Mouse (Mus musculus): ENCODE measurements around the gene Tamm41. TPM values are rescaled to one million over a fixed set of nuclear protein-coding genes. Genes with fewer than 3 reads are reported as not detected.

The Tamm41 gene
- polyA plus RNA-seq, 1 experiment from 2014 or later = 56.5 TPM

- no peaks in the 10 kb centered on the region for H3K9me3 ChIP-seq (ENCODE audit: control insufficient read depth, low read depth, low read length)
These were observed 4.9 kb upstream of the Tamm41 start for GRCm38 (mm10) chr6:115042609-115043008.

DNA sequence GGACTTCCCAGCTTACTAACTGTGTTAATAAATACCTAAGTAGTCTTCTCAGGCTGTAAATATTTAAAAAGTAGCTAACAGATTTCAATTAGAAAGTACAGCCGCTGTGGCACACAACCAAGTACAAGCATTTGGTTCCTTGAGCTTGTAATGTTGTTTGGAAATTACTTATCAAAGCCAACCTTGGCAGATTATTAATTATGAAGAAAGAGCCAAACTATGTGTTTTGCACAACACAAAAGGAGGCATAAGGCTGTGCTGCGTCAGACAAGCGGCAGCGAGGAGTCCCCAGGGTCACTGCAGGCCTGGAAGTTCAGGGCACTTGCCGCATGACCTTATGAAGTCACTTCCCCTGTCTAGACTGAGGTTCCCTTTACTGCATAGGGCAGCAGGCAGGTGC, 4.2 kb downstream of the Tamm41 start:
- Histone ChIP-seq H3K36me3 (ENCODE audit: control insufficient read depth, insufficient read depth, low read length) (peaks cover 27% of the 10 kb centered on the region), H3K27ac (ENCODE audit: low read length) (no peak overlapping the region), H3K27me3 (ENCODE audit: control insufficient read depth, insufficient read depth, low read length) (no peaks in the 10 kb centered on the region), H3K9ac (replicated peaks; ENCODE audit: low read depth, low read length) (no peak overlapping the region), H3K4me2 (replicated peaks; ENCODE audit: low read depth, low read length) (no peak overlapping the region), H3K4me3 (ENCODE audit: low read depth, low read length) (no peak overlapping the region), H3K4me1 (ENCODE audit: control insufficient read depth, insufficient read depth, low read length) (0 out of 2 replicates have a peak, but pooled peaks cover 3% of the 10 kb centered on the region), H3K9me3 (ENCODE audit: control insufficient read depth, low read depth, low read length) (no peaks in the 10 kb centered on the region)
- no peak for ATAC-seq (ENCODE audit: insufficient number of reproducible peaks, insufficient read depth, low FRiP score, low read depth)
- 94% methylated on average over 5 of the region's 5 CpGs for WGBS

More at GRCm38 (mm10) chr6:115042609-115043008, 4.9 kb upstream of the Tamm41 start:
- H3K27ac ChIP-seq (ENCODE audit: low read length) = no peak overlapping the region
- H3K9ac ChIP-seq (replicated peaks; ENCODE audit: low read depth, low read length) = no peak overlapping the region
- no peaks in the 10 kb centered on the region for H3K4me1 ChIP-seq (ENCODE audit: control insufficient read depth, insufficient read depth, low read length)
- no peak overlapping the region for H3K4me3 ChIP-seq (ENCODE audit: low read depth, low read length)
- no peaks in the 10 kb centered on the region for H3K27me3 ChIP-seq (ENCODE audit: control insufficient read depth, insufficient read depth, low read length)
- no peak overlapping the region for H3K4me2 ChIP-seq (replicated peaks; ENCODE audit: low read depth, low read length)
- no peak for ATAC-seq (ENCODE audit: insufficient number of reproducible peaks, insufficient read depth, low FRiP score, low read depth)
- H3K36me3 ChIP-seq (ENCODE audit: control insufficient read depth, insufficient read depth, low read length) = no peaks in the 10 kb centered on the region
- WGBS = 20% methylated on average over 10 of the region's 10 CpGs

DNA sequence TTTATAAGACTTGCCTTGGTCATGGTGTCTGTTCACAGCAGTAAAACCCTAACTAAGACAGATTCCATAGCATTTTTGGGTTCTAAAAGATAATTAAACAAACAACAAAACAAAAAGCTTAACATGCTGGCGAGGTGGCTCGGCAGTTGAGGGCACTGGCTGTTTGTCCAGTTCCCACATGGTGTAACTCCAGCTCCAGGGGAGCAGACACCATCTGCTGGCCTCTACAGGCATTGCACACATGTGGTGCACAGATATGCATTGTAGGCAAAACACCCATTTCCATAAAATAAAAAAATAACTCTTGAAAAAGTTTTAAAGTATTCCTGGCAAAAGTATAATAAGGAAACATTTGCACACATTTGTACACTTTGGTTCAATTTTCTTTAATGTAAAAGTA, 7.6 kb downstream of the Tamm41 start:
- ATAC-seq (ENCODE audit: insufficient number of reproducible peaks, insufficient read depth, low FRiP score, low read depth) = no peak
- Histone ChIP-seq H3K36me3 (ENCODE audit: control insufficient read depth, insufficient read depth, low read length) (peaks cover 30% of the 10 kb centered on the region), H3K9ac (replicated peaks; ENCODE audit: low read depth, low read length) (no peak overlapping the region), H3K27ac (ENCODE audit: low read length) (no peak overlapping the region), H3K4me3 (ENCODE audit: low read depth, low read length) (no peak overlapping the region), H3K4me2 (replicated peaks; ENCODE audit: low read depth, low read length) (no peak overlapping the region), H3K4me1 (ENCODE audit: control insufficient read depth, insufficient read depth, low read length) (no peaks in the 10 kb centered on the region), H3K9me3 (ENCODE audit: control insufficient read depth, low read depth, low read length) (no peaks in the 10 kb centered on the region), H3K27me3 (ENCODE audit: control insufficient read depth, insufficient read depth, low read length) (no peaks in the 10 kb centered on the region)
- WGBS = 84% methylated on average over 2 of the region's 2 CpGs

- H3K27ac ChIP-seq (ENCODE audit: low read length) = no peak overlapping the region
- no peak overlapping the region for H3K9ac ChIP-seq (replicated peaks; ENCODE audit: low read depth, low read length)
- H3K9me3 ChIP-seq (ENCODE audit: control insufficient read depth, low read depth, low read length) = no peaks in the 10 kb centered on the region
- H3K4me3 ChIP-seq (ENCODE audit: low read depth, low read length) = no peak overlapping the region
- ATAC-seq (ENCODE audit: insufficient number of reproducible peaks, insufficient read depth, low FRiP score, low read depth) = no peak
- no peaks in the 10 kb centered on the region for H3K27me3 ChIP-seq (ENCODE audit: control insufficient read depth, insufficient read depth, low read length)
- no peak overlapping the region for H3K4me2 ChIP-seq (replicated peaks; ENCODE audit: low read depth, low read length)
- 74% methylated on average over 2 of the region's 2 CpGs for WGBS
- no peaks in the 10 kb centered on the region for H3K4me1 ChIP-seq (ENCODE audit: control insufficient read depth, insufficient read depth, low read length)
- H3K36me3 ChIP-seq (ENCODE audit: control insufficient read depth, insufficient read depth, low read length) = peaks cover 38% of the 10 kb centered on the region
These were observed 8.4 kb downstream of the Tamm41 start for GRCm38 (mm10) chr6:115029248-115029647.

DNA sequence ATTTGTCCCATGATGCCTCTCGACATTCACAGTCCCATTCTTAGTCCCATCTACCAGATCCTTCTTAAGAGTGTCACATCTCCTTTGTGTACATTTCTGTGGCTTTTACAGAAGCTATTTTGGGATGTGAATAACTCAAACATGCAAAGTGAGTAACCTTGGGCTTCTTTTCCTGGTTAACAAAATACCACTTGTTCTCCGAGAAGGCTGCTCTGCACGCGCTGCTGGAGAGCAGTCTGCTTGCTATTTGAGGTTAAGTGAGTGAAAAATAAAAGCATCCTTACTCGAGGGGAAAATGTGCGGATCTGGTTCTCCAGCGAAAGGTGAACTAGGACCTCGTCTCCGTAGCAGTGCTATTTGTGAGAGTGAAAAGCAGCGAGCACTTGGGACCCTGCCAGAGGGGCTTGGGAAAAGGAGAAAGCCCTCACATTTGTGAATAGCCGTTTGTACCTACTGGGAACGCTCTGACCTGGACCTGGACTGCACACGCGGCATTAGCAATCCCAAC, 10.1 kb downstream of the Tamm41 start:
- no peaks in the 10 kb centered on the region for H3K4me1 ChIP-seq (ENCODE audit: control insufficient read depth, insufficient read depth, low read length)
- no peak overlapping the region for H3K9ac ChIP-seq (replicated peaks; ENCODE audit: low read depth, low read length)
- ATAC-seq (ENCODE audit: insufficient number of reproducible peaks, insufficient read depth, low FRiP score, low read depth) = no peak
- peaks cover 34% of the 10 kb centered on the region for H3K36me3 ChIP-seq (ENCODE audit: control insufficient read depth, insufficient read depth, low read length)
- H3K4me2 ChIP-seq (replicated peaks; ENCODE audit: low read depth, low read length) = no peak overlapping the region
- H3K9me3 ChIP-seq (ENCODE audit: control insufficient read depth, low read depth, low read length) = no peaks in the 10 kb centered on the region
- H3K4me3 ChIP-seq (ENCODE audit: low read depth, low read length) = no peak overlapping the region
- WGBS = 88% methylated on average over 14 of the region's 14 CpGs
- no peak overlapping the region for H3K27ac ChIP-seq (ENCODE audit: low read length)
- H3K27me3 ChIP-seq (ENCODE audit: control insufficient read depth, insufficient read depth, low read length) = no peaks in the 10 kb centered on the region

DNA sequence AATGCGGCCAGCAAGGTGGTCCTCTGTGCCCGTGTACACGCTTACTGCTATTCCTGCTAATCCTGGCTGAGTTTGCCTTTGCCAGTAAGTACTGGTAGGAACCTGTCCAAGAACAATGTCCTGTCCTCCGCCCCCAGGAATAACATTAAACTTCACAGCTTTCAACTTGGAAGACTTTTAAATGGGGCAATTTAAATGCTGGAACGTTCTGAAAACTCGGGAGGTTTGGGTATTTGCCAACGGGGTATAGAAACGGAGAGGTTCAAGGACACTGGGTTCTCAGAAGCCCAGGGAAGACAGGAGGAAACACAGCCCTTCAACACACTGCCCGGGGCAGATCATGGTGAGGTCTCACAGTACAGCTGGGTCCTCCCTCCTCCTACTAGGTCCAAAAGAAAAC, 14.8 kb downstream of the Tamm41 start:
- H3K4me3 ChIP-seq (ENCODE audit: low read depth, low read length) = no peak overlapping the region
- no peaks in the 10 kb centered on the region for H3K9me3 ChIP-seq (ENCODE audit: control insufficient read depth, low read depth, low read length)
- no peak overlapping the region for H3K27ac ChIP-seq (ENCODE audit: low read length)
- H3K36me3 ChIP-seq (ENCODE audit: control insufficient read depth, insufficient read depth, low read length) = peaks cover 21% of the 10 kb centered on the region
- ATAC-seq (ENCODE audit: insufficient number of reproducible peaks, insufficient read depth, low FRiP score, low read depth) = no peak
- H3K9ac ChIP-seq (replicated peaks; ENCODE audit: low read depth, low read length) = no peak overlapping the region
- no peaks in the 10 kb centered on the region for H3K4me1 ChIP-seq (ENCODE audit: control insufficient read depth, insufficient read depth, low read length)
- H3K4me2 ChIP-seq (replicated peaks; ENCODE audit: low read depth, low read length) = no peak overlapping the region
- H3K27me3 ChIP-seq (ENCODE audit: control insufficient read depth, insufficient read depth, low read length) = no peaks in the 10 kb centered on the region
- 90% methylated on average over 9 of the region's 9 CpGs for WGBS

- Histone ChIP-seq H3K9ac (replicated peaks; ENCODE audit: low read depth, low read length) (no peak overlapping the region), H3K4me1 (ENCODE audit: control insufficient read depth, insufficient read depth, low read length) (no peaks in the 10 kb centered on the region), H3K4me3 (ENCODE audit: low read depth, low read length) (no peak overlapping the region), H3K27ac (ENCODE audit: low read length) (no peak overlapping the region), H3K9me3 (ENCODE audit: control insufficient read depth, low read depth, low read length) (no peaks in the 10 kb centered on the region), H3K27me3 (ENCODE audit: control insufficient read depth, insufficient read depth, low read length) (no peaks in the 10 kb centered on the region), H3K36me3 (ENCODE audit: control insufficient read depth, insufficient read depth, low read length) (peaks cover 24% of the 10 kb centered on the region), H3K4me2 (replicated peaks; ENCODE audit: low read depth, low read length) (no peak overlapping the region)
- no peak for ATAC-seq (ENCODE audit: insufficient number of reproducible peaks, insufficient read depth, low FRiP score, low read depth)
- WGBS = 86% methylated on average over 13 of the region's 13 CpGs
These were observed 22.2 kb downstream of the Tamm41 start for GRCm38 (mm10) chr6:115015461-115015860.

DNA sequence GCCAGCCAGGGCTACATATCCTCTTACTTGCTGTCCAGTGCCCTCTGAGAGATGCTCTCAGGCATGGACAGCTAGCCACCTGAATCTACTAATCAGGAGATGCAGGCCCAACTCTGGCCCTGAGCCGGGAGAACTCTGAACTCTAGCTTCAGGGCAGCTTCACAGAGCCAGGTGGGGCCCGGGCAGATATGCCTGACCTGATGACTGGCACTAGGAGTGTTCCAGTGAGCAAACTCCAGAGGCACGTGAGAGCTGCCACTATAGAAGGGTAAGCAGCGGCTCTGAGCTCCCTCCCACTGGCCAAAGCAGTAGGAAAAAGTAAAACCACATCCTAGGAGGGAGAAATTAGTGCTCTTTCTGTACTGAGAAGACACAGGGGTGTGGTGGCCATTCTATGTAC, 24.1 kb downstream of the Tamm41 start:
- H3K4me3 ChIP-seq (ENCODE audit: low read depth, low read length) = no peak overlapping the region
- H3K36me3 ChIP-seq (ENCODE audit: control insufficient read depth, insufficient read depth, low read length) = peaks cover 19% of the 10 kb centered on the region
- no peaks in the 10 kb centered on the region for H3K9me3 ChIP-seq (ENCODE audit: control insufficient read depth, low read depth, low read length)
- H3K4me1 ChIP-seq (ENCODE audit: control insufficient read depth, insufficient read depth, low read length) = no peaks in the 10 kb centered on the region
- H3K4me2 ChIP-seq (replicated peaks; ENCODE audit: low read depth, low read length) = no peak overlapping the region
- ATAC-seq (ENCODE audit: insufficient number of reproducible peaks, insufficient read depth, low FRiP score, low read depth) = no peak
- no peak overlapping the region for H3K9ac ChIP-seq (replicated peaks; ENCODE audit: low read depth, low read length)
- H3K27ac ChIP-seq (ENCODE audit: low read length) = no peak overlapping the region
- 84% methylated on average over 4 of the region's 4 CpGs for WGBS
- no peaks in the 10 kb centered on the region for H3K27me3 ChIP-seq (ENCODE audit: control insufficient read depth, insufficient read depth, low read length)

- H3K9ac ChIP-seq (replicated peaks; ENCODE audit: low read depth, low read length) = no peak overlapping the region
- ATAC-seq (ENCODE audit: insufficient number of reproducible peaks, insufficient read depth, low FRiP score, low read depth) = no peak
- 0 out of 2 replicates have a peak, but pooled peaks cover 3% of the 10 kb centered on the region for H3K4me1 ChIP-seq (ENCODE audit: control insufficient read depth, insufficient read depth, low read length)
- H3K27ac ChIP-seq (ENCODE audit: low read length) = no peak overlapping the region
- no peak overlapping the region for H3K4me2 ChIP-seq (replicated peaks; ENCODE audit: low read depth, low read length)
- H3K27me3 ChIP-seq (ENCODE audit: control insufficient read depth, insufficient read depth, low read length) = no peaks in the 10 kb centered on the region
- no peak overlapping the region for H3K4me3 ChIP-seq (ENCODE audit: low read depth, low read length)
- H3K36me3 ChIP-seq (ENCODE audit: control insufficient read depth, insufficient read depth, low read length) = peaks cover 19% of the 10 kb centered on the region
- H3K9me3 ChIP-seq (ENCODE audit: control insufficient read depth, low read depth, low read length) = no peaks in the 10 kb centered on the region
- WGBS = 76% methylated on average over 8 of the region's 8 CpGs
These were observed 25.9 kb downstream of the Tamm41 start for GRCm38 (mm10) chr6:115011792-115012191.
